Mouse (Mus musculus) bone marrow, adult 2 months (tissue): ENCODE measurements around the gene Itgad. TPM values are rescaled to one million over a fixed set of nuclear protein-coding genes. Genes with fewer than 3 reads are reported as not detected.
A peak's percentile ranks its signal among the peaks of the same experiment; 100 is the strongest.

ENCODE experiments used
- H3K27ac ChIP-seq: fragments of 200-500 bp; 2 replicates; pipeline ENCODE4 v1.5.1; 2012; ENCODE audit warnings: low read depth, mild to moderate bottlenecking, control low read depth, inconsistent platforms, low read length; ENCODE audit not compliant: control insufficient read depth, poor library complexity, insufficient read depth
- H3K4me1 ChIP-seq: fragments of 200-500 bp; 2 replicates; pipeline ENCODE4 v1.6.1; 2011; ENCODE audit warnings: low read length; ENCODE audit not compliant: control insufficient read depth, insufficient read depth
- H3K4me3 ChIP-seq: fragments of 200-500 bp; replicated peaks from 2 replicates; pipeline ENCODE3; 2011; ENCODE audit warnings: mild to moderate bottlenecking, low read depth, low read length, control low read depth; ENCODE audit not compliant: control insufficient read depth
- CTCF ChIP-seq: fragments of 200-500 bp; IDR thresholded peaks from 2 replicates; pipeline ENCODE4 v1.5.1; 2011; ENCODE audit warnings: low read length, control low read depth; ENCODE audit not compliant: control insufficient read depth, insufficient read depth
- POLR2A ChIP-seq: fragments of 200-500 bp; IDR thresholded peaks from 2 replicates; pipeline ENCODE4 v1.6.1; 2011; ENCODE audit warnings: low read depth, mild to moderate bottlenecking, control low read depth, low read length, borderline replicate concordance; ENCODE audit not compliant: control insufficient read depth
- WGBS: fragments of 180-500 bp; shearing (Covaris S2); methylation state at CpG from one replicate; pipeline ENCODE4 v1.1.7; 2018; 5-methylcytosine and 5-hydroxymethylcytosine counted together
- polyA plus RNA-seq: library from polyadenylated mRNA; stranded (reverse); fragments of >200 nt; gene quantifications from 2 replicates; pipeline ENCODE4 v1.2.4, GENCODE M21; 2011; ENCODE audit warnings: low replicate concordance; ENCODE audit not compliant: missing spikeins, insufficient read depth, insufficient read length

Gene Itgad
- polyA plus RNA-seq = 5.9 and 9.8 TPM in 2 replicates

DNA sequence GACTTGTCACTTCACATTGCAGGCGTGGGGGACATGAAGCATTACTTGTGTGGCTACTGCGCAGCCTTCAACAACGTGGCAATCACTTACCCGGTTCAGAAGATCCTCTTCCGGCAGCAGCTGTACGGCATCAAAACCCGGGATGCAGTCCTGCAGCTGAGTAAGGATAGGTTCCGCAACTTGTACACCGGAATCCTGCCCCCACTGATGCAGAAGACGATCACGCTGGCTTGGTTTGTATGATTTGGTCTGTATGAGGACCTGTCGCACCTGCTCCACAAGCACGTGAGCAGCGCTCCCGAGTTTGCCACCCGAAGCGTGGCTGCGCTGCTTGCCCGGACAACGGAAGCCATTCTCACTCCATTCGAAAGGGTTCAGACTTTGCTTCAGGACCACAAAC, at the start of gene Itgad:
Gene Itgad (plus strand): TSS at position 301 of the 400 bp plus-strand sequence.
- H3K27ac ChIP-seq = no peak within 1 kb of the TSS
- TF ChIP-seq POLR2A (no peak), CTCF (no peak)
- H3K4me1 ChIP-seq = no peaks in the 10 kb centered on the region; the same call in 1 of the 2 replicates
- H3K4me3 ChIP-seq = no peak within 1 kb of the TSS
- 92% methylated on average over 21 of the region's 21 CpGs for WGBS

DNA sequence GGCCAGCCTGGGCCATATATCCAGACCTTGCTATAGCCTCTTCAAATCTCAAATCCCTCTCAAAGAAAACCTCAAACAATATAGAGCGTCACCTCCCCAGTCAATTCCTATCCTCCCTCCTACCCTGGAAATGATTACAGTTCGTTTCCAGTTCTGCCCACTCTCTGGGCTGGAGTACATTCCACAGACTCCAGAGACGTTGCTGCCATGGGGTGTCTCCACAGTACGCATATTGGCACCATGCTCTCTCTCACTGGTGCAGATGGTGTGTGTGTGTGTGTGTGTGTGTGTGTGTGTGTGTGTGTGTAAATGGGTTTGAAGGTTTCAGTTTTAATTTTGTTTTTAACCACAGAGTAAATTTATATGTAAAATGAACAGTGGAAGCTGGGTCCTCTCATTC, 48.9 kb upstream of the Itgad start:
- peaks cover 4% of the 10 kb centered on the region for H3K4me1 ChIP-seq
- H3K27ac ChIP-seq = no peak overlapping the region
- H3K4me3 ChIP-seq = no peak overlapping the region
- 53% methylated on average over 4 of the region's 4 CpGs for WGBS
- TF ChIP-seq POLR2A (no peak), CTCF (peak; percentile 48; the same call in 1 of the 2 replicates)

- no peak for TF ChIP-seq CTCF
- no peak for TF ChIP-seq POLR2A
- Histone ChIP-seq H3K4me1 (peaks cover 4% of the 10 kb centered on the region), H3K4me3 (no peak overlapping the region), H3K27ac (no peak overlapping the region)
- 71% methylated on average over 7 of the region's 7 CpGs for WGBS
Observed at GRCm38 (mm10) chr7:128107462-128107861, 46.7 kb upstream of the Itgad start.

DNA sequence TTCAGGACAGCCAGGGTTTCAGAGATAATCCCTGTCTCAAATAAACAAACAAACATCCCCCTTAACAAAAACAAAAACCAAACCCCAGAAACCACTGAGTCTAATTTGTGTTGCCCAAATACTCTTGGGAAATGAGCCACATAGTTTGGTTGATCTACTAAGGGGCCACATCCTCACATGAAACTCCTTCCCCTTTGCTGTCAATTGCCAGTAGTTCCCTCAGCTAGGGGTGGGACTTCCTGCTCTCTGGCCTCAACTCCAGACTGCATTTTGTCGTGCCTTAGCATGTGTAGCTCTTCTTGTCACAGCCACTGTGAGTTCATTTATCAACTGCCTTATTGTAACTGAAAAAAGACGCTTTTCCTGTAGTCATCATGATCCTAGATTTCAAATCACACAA, 43.9 kb upstream of the Itgad start:
- TF ChIP-seq CTCF = no peak
- no peak for TF ChIP-seq POLR2A
- Histone ChIP-seq H3K27ac (no peak overlapping the region), H3K4me1 (peaks cover 4% of the 10 kb centered on the region), H3K4me3 (no peak overlapping the region)
- WGBS = 45% methylated on average over 2 of the region's 2 CpGs

- no peak overlapping the region for H3K27ac ChIP-seq
- WGBS = 87% methylated on average over 11 of the region's 11 CpGs
- TF ChIP-seq CTCF = no peak
- no peak for TF ChIP-seq POLR2A
- H3K4me1 ChIP-seq = peaks cover 1% of the 10 kb centered on the region; the same call in 1 of the 2 replicates
- no peak overlapping the region for H3K4me3 ChIP-seq
Observed at GRCm38 (mm10) chr7:128112131-128112530, 42.0 kb upstream of the Itgad start.

- H3K27ac ChIP-seq = no peak overlapping the region
- no peak for TF ChIP-seq CTCF
- no peak for TF ChIP-seq POLR2A
- WGBS = 91% methylated on average over 11 of the region's 11 CpGs
Observed at GRCm38 (mm10) chr7:128114371-128115105, 39.6 kb upstream of the Itgad start.

GRCm38 (mm10) chr7:128115211-128115958, 38.8 kb upstream of the Itgad start:
- no peak for TF ChIP-seq CTCF
- TF ChIP-seq POLR2A = no peak
- Histone ChIP-seq H3K4me3 (no peak overlapping the region), H3K27ac (no peak overlapping the region), H3K4me1 (peaks cover 1% of the 10 kb centered on the region; the same call in 1 of the 2 replicates)
- 42% methylated on average over 5 of the region's 5 CpGs for WGBS

More at GRCm38 (mm10) chr7:128114371-128115105, 39.6 kb upstream of the Itgad start:
- H3K4me1 ChIP-seq = peaks cover 1% of the 10 kb centered on the region; the same call in 1 of the 2 replicates
- no peak overlapping the region for H3K4me3 ChIP-seq

GRCm38 (mm10) chr7:128116396-128116795, 37.8 kb upstream of the Itgad start:
- WGBS = 83% methylated on average over 5 of the region's 5 CpGs
- no peak for TF ChIP-seq POLR2A
- TF ChIP-seq CTCF = no peak
- H3K27ac ChIP-seq = no peak overlapping the region
- no peak overlapping the region for H3K4me3 ChIP-seq
- peaks cover 1% of the 10 kb centered on the region; the same call in 1 of the 2 replicates for H3K4me1 ChIP-seq
